Mouse (Mus musculus): ENCODE measurements around the gene Alkal2.

Alkal2 gene

DNA sequence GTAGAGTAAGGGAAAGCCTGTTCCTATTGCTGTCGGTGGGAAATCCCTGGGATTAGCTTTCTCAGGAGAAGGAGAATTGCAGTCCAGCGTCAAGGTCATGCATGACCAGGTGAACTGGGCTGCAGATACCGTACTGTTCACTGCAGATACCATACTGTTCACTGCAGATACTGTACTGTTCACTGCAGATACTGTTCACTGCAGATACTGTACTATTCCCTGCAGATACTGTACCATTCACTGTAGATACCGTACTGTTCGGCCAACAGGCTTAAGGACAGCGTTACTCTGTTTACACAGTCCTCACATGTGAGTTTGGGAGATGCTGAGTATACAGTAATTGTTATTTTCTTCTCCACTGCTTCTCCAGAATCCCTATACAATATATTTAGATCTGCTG is 44.1 kb downstream of the Alkal2 start:
- ATAC-seq (ENCODE audit: low TSS enrichment): no peak

DNA sequence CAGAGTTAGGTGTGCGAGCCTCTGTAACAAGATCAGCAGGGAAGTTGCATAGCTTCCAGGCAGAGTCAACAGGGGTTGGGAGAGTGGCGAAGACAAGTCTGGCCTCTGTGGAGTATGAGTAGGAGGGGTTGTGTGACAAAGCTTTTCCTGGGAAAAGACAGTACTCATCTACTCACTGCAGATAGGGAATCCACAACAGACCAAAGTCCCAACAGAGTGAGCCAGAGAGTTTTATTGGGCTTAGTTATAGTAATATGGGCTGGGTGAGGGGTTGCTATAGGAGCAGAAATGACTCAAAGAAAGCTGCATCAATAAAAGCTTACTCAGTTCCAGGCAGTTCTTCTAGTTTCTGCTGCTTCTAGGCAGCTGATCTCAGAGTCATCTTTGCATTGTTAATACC is 49.2 kb downstream of the Alkal2 start:
- ATAC-seq (ENCODE audit: low TSS enrichment): no peak

DNA sequence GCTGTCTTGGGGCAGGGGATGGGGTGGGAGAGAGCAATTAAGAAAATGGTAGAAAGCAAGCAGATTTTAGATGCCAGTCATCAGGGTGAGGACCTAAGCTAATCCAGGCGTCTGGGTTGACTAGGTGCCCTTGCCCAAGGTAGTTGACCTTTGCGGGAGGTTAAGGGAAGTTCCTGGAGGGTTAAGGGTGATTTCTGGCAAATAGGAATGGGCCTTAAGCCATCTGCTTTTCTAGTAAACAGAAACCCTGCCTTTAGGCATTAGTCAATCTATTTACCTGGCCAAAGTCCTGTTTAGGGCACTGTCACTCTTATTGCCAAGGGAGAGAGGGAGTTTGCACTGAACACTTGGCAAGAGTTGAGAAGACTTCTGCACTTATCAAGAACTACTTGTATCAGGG is 52.8 kb downstream of the Alkal2 start:
- no peak for ATAC-seq (ENCODE audit: low TSS enrichment)
